Mouse (Mus musculus): ENCODE measurements around the gene Fem1a. TPM values are rescaled to one million over a fixed set of nuclear protein-coding genes. Genes with fewer than 3 reads are reported as not detected.

The Fem1a gene
- total RNA-seq (2021): 100 to 1,000 TPM; 133 to 135 TPM
- long read RNA-seq, experiment 1, full-length matches to known transcripts: 219 of 228 reads
- long read RNA-seq, experiment 1, partial matches to known transcripts: 2 of 228 reads
- long read RNA-seq, experiment 1, other reads (novel, unspliced or antisense): 7 of 228 reads
- long read RNA-seq, experiment 2, full-length matches to known transcripts: 232 of 243 reads
- long read RNA-seq, experiment 2, partial matches to known transcripts: 7 of 243 reads
- long read RNA-seq, experiment 2, other reads (novel, unspliced or antisense): 4 of 243 reads

DNA sequence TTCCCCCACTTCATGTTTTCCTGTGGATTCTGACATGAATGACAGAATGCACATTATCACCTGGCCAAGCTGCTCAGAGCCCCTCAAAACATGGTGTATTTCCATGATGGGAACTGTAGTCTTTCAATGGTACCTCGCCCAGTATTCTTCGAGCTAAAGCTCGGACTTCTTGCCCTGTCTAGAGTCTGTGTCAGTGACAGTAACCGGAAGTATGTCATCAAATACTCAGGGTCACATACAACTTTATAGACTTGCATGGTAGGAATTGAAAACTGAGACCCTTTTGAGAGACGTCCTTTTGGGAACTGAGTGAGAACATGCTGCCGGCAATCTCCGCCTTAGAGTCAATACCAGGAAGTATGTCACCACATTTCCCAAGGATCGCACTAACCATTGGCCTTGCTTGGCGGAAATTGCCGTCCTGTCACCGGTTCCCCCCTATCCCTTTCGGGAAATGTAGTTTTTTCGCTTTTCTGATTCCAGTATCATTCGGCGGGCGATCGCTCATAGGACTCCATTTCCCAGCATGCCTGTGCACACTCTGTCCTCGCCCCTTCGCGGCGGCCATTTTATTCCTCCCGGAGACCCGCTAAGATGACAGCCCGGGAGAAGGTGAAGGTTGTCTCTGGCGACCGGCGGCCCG, at the start of gene Fem1a:
TSS of gene Fem1a (plus strand) at position 572 of the 643 bp plus-strand sequence.
- DNase-seq: peak; percentile 96

DNA sequence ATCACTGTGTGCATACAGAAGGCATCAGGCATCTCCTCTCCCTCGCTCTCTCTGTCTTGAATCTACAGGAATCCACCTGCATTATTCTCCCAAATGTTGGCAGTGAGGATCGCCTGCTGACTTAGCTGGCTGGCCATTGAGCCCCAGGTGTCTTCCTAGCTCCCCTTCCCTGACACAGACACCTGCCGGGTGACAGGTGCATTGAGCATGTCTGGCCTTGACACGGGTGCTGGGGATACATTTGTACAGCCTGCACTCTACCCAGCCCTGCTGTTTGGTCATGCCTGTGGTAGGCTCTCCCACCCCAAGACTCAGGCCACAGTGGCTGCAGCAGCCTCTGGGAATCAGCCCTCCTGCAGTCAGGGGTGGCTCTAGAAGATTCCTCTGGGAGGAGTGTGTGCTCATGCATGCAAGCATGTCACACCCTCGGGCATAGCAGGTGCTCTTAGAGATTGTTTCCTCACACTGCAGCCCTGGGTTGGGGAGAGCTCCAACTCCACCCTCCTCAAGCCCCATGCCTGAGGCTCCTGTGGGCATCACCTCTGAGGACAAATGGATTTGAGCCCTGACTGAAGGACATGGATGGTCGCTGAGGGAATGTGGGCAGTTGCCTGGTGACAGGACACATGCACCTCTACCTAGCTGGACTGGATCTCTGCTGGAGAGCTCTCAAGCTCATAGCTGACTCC, 49.5 kb upstream of the Fem1a start:
- no peak for DNase-seq

DNA sequence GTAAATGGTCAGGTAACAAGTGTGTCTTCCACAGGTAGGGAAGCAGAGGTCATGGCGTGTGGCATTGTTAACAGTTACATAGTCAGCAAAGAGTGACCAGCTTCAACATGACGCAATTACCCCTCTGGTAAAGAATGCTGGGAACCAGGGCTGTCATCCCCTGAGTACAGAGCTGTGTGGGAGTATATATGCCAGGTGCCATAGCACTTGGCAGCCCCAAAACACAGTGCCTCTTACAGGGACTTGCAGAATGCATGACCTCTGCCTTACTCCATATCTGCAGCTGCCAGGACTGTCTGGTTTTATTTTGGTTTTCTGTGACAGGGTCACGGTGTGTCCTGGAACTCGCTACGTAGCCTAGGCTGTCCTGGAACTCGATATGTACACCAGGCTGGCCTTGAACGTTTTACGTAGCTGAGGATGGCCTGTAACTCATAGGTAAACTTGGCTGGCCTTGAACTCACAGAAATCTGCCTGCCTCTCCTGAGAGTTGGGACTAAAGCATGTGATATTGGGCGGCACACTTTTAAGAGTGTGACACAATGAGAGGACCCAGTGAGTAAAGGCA, 48.6 kb upstream of the Fem1a start:
- DNase-seq: no peak

DNA sequence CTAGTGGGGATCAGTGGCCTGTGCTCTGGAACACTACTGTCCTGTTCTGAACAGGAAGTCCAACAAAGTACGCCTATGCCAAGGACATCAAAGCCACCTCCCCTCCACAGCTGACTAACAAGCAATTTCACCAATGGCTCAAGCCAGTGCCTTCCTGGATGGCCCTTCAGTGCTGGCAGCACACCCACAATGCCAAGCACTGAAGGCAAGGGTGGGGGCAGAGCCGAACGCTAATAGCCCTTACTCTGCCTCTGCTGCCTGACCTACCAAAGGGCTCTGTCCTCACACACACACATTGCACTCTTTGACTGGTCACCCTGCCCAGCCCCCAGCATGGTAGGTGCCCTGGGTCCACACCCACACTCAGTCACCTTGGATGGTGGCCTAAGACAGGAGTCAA, 47.8 kb upstream of the Fem1a start:
- DNase-seq: no peak

DNA sequence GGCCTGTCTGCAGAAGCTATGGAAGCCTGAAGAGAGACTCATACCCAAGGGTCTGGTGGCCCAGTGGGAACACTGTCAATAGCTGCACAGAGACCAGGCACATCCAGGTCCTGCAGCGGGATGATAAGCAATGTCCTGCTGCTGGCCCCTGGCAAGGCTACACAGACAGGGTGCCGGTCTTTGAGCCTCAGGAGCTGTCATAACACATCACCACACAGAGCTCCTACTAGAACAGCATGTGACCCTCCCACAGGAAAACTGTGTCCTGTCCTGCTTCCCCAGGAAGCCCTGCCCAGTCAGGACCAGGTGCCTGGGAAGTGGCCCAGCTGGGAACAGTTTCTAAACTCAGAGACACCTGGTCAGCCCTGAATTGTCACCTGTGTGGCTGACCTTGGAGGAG, 45.5 kb upstream of the Fem1a start:
- DNase-seq: no peak

DNA sequence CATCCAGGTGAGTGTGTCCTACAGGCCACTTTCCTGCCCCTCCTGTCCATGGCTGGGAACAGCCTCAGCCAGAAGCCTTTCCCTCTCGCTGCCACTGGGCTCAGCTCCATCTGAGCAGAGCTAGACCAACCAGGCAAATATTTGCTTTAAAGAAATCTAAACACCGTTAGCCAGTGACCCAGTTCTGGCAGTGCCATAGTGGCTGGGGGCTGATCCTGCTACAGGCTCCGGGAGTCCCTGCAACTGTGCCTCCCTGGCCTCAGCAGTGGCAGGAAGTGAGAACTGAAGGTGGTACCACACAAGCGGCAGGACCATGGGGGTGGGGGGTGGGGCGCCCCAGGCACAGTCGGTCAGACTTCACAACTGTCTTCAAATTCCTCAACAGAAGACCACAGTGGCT, 43.9 kb upstream of the Fem1a start:
- DNase-seq: no peak

DNA sequence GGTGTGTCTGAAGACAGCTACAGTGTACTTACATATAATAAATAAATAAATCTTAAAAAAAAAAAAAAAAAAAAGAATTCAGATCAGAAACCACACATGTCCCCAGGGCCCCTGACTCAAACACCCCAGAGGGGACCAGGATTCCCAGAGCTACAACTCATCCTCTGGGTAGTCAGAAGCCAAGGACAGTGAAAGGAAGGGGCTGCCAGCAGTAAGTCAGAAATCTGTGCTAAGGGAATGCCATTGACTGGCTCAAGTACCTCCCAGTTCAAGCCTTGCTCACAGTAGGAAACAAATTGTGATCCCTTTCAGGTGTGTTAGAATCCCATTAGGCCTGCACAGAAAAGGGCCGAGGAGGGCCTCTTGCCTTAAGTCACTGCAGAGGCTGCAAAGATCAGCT, 42.4 kb upstream of the Fem1a start:
- no peak for DNase-seq

DNA sequence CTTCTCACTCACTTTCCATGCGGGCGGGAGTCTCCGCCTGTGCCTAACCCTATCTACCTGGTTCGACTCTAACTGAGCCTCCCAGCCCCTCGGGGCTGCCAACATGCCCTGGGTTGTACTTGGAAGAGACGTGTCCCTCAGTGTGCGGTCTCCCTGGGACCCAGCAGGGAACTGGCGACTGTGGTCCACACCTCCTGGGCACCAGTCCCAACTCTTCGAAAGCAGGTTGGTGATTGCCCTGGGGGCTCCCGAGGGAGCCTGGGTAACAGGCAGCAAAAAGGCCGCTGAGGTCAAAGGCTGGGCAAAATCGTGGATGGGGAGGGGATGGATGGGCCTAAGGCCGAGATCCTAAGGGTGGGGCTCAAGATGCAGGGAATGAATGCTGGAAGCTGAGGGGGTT, 38.9 kb upstream of the Fem1a start:
- no peak for DNase-seq

DNA sequence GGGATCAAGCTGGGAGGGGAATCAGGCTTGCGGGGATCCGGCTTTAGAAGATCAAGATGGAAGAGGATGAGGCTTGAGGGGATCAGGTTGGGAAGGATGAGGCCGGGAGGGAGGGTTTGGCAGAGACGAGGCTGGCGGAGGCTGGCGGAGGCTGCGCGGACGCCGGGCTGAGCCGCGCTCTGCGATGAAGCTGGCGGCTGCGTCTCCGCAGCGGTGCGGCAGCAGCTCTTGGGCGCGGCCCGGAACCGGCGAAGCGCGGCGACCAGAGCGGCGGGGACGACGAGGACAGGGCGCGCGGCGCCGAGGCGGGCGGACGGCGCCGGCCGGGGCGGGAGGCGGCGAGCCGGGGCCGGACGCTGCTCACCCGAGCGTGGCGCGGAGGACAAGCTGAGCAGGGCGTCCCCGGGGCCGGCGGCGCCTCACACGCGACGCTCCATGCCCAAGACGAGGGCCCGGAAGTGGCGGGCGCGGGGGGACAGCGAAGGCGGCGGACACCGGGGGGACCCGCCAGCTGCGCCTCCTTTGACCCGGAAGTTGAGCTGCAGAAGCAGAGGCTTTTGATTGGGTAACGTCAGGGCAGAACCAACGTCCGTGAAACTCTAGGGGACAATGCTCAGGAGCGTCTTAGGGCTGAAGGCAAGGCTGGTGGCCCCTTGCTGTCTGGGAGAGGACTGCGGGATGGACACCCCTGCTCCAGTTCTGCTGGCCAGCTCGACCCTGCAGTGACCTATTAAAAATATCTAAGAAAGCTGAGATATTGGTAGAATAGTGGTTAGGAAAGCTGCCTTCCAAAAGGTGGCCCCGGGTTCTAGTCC, 38.0 kb upstream of the Fem1a start, which contains the start of gene Dpp9:
TSS of gene Dpp9 (minus strand) at position 529 of the 815 bp plus-strand sequence.
- peak; percentile 91 for DNase-seq

DNA sequence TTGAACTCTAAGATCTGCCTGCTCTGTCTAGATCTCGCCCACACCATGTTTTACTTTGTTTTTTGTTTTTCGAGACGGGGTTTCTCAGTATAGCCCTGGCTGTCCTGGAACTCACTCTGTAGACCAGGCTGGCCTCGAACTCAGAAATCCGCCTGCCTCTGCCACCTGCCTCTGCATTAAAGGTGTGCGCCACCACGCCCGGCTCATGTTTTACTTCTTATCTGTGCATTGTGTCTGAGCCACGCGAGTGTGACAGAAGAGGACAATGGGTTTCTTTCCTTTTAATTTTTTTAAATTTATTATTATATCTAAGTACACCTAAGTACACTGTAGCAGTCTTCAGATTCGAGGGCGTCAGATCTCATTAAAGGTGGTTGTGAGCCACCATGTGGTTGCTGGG, 37.4 kb upstream of the Fem1a start:
- DNase-seq: no peak

DNA sequence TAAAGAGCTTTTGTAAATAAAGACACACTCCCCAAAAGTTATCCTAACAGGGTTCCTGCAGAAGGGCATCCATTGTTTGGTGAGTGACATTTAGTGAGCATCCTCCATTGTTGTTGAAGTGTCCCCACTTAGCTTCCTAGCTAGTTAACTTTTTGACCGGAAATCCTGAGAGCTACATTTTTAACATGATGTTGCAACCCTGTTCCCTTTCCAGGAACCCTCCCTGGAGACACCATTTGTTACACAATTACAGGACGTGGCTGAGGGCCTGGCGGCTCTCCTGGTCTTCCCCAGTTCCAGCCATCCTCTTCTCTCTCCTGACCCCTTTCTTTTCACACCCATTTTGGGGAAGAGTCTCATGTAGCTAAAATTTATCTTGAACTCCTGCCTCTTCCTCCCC, 36.8 kb upstream of the Fem1a start:
- DNase-seq: peak; percentile 65

DNA sequence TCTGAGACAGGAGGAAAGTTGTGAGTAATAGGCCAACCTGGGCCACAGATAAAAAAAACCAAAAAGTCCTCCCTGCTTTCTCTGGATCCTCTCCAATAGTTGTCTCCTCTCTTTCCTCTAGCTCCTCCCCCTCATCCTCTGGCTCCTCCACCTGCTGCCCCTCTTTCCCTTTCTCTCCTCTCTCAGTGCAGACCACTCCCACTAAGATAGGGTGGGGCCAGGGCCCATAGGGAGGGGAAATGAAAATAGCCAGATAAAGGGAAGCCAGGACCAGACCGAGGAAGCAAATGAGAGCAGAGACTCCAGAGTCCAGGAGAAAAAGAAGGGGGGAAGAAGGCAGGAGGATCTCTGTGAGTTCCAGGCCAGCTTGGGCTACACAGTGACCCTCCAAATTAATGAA, 31.7 kb upstream of the Fem1a start:
- no peak for DNase-seq

DNA sequence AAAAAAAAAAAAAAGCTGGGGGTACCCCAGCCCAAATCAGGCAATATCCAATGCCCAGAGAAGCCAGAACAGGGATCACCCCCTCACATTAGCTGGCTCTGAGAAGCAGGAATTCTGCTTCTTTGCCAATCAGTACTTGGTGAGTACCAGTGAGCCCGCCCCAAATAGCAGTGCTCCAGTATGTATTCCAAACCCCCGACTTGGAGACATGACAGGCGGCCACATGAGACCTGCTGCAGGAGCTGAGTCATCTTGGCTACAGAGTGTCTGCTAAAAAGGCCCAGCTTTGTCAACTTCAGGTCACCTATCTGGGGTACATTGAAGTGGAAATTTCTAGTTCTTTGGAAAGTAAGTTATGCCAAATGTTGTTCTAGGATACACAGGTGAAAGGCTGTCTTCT, 30.0 kb upstream of the Fem1a start:
- DNase-seq: no peak

DNA sequence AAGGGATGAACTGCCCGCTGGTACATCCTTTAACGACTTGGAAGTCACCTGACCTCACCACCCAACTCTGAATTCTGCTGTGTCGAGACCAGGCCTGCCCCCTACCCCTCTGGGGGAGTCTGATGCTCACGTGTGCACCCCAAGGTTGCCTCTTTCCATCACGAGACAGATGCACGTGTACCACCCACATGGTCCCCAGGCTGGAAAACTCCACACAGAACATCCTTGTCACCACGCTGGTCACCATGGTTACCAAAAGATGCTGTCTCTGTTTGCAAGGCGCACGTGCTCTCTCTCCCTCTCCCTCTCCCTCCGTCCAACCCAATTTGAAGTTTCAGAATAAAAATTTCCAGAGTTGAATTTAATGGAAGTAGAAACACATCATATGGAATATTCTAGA, 26.7 kb upstream of the Fem1a start:
- no peak for DNase-seq

DNA sequence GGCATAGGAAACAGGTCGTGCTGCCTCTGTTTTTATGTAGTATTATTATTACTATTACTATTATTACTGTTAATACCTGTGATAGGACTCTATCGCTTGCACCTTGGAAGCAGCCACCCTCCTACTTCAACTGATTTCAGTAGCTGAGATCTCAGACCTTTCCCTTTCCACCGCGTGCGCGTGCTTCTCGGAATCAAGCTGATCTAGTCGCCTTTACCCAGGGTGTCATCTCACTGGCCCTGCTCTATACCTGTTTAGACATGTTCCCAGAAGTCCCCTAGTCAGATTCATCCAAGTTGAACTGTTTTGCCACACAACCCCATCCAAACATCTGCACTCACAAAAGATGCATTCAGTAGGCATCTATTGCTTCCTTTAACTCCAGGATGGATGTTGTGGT, 23.2 kb upstream of the Fem1a start:
- DNase-seq: no peak

DNA sequence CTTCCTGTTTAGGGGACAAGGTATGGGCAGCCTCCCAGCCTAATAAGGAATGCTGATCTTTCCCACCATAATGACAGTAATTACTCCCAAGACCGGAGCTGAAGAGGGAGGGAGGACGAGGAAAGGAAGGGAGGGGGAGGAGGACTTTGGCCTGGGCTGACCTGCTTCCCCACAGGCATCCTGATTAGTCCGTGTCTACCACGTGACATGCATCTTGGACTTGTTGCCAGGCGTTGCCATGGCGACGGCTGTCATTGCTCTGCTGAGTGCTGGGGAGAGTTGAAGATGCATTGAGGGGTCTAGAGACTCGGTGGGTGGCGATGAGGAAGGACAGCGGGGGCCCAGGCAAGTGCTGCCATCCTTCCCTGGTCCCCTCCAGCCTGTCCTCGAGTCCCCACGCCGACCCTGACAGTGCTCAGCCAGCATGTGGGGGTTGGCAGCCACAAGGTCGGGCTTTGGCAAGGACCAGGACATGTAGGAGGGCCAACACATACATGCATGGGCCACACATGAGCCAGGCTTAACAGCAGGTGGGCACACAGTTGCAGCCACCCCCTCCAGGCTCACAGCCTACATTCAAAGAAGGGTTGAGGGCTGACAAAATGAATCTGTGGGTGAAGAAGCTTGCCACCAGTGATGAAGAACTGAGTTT, 22.7 kb upstream of the Fem1a start:
- DNase-seq: no peak

DNA sequence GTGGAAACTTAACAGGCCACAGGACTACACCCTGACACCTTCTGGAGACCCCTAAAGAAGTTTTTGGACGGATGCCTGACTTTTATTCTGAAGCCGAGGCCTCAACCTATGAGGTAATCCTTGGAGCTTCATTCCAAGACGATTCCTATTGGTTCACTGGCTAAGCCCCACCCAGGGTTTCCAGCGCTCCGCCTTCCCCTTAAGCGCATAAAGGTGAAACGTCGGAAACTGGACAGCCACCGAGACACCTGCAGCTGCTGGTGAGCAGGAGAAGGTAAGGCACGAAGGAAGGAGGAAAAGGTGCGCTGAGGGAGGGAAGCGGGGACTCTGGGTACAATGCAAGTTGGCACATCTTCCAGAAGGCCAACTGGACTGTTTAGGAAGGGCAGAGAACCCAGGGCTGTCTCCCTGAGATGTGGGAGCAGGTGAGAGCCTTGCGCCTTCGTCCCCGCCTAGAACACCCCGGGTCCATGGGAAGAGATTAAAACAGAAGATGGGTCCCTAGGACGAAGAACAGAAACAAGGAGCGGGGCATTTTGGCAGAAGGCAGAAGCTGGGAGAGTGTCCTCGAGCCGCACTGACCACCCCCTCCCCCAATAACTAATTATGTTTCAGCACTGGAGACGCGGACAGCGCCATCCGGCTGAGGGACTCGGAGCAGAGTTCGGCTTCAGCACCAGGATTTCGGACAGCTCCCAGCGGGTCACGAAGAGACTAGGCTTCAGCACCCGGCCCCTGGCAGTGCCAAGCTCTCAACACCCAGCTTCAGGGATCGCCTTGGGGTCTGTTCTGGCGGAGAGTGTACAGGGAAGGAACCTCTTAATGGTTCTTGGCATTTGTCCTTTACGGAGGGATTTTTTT, 14.8 kb upstream of the Fem1a start:
- peak; percentile 67 for DNase-seq

DNA sequence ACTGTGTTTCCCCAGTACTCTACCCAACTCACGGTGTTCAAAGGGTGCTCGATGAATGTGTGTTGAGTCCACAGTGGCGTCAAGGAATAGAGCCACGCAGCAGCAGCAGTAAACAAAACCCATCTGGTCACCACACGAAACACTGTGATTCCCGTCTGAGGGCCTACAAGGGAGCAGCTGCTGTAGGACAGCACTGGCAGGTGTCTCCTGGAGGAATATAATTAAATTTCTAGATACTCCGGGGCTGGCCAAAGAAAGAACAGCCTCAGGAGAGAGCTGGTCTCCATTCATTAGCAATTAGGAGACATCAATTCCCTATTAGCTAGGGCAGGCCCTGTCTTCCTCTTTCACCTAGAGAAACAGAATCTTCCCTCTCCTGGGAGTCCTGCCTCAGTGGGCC, 11.0 kb upstream of the Fem1a start:
- no peak for DNase-seq

DNA sequence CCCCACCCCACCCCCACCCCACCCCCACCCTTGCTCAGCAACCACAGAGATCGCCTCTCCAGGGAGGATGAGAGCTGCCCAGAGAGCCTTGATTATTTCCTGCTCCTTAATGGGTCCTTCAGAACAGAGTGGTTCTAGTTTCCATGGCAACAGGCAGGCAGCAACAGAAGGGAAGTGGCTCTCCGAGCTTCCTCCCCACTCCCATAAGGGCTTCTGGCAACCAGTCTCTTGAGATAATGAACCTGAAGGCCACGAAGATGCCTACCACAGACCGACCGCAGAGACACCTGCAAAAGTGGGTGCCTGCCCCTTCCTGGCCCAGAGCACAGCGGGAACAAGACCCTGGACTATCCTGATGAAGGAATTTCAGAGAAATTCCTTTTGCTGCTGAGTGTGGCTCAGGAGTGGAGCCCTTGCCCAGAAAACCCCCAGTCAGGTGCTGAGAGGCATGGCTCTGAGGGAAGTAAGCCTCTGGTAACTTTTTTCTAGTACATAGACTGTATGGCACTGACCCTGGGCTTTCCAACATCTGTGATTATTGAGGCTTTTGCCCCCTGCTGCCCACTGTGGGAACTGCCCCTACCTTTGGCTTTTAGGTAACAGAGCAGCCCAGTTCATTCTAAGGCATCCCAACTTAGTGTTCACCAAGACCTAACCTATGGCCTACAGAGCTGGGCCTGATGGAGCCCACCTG, 5.3 kb upstream of the Fem1a start:
- no peak for DNase-seq

DNA sequence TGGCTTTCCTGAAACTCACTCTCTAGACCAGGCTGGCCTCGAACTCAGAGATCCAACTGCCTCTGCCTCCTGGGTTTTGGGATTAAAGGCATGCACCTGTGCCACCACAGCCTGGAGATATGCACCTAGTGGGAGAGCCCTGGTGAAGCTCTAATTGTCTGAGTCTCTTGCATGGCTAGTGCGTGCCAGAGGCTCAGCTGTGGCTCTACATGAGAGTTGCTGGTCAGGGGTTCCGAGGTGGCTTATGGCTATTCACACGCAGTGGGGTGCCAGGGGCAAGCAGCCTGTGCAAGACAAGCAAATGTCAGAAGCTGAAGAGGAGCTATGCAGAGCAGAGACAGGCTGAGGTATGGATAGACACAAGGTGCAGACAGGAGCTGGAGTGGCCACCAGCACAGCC, 1.9 kb upstream of the Fem1a start:
- DNase-seq: peak; percentile 5

Data from gastrocnemius, postnatal 25 days (tissue).